Mouse (Mus musculus) C3H10T1/2 (cell line): Measurements from ENCODE around the gene Mindy4b-ps. TPM values are rescaled to one million over a fixed set of nuclear protein-coding genes. Genes with fewer than 3 reads are reported as not detected.

Source experiments
- polyA plus RNA-seq, 2 experiments: library from polyadenylated mRNA; unstranded; fragments of >200 nt; fragmentation: generic; extraction: Trizol; gene quantifications; one replicate each; pipeline ENCODE4 v1.2.1; 2012; ENCODE audit warnings: missing spikeins in 2 of 2

Gene Mindy4b-ps
- not detected for polyA plus RNA-seq

GRCm38 (mm10) chr3:58822211-58822610 is at the start of gene Mindy4b-ps:
Gene Mindy4b-ps, minus strand, starts transcription at chr3:58822311.

Other genes starting within 250 kb of the Mindy4b-ps start
- 10 to 100 TPM in 1 of 2 experiments, 1 to 10 TPM in 1; 3.4 to 15.6 TPM for gene Selenot, start 245.7 kb downstream of the Mindy4b-ps start, polyA plus RNA-seq
- under 1 TPM in 1 of 2 experiments, not detected in 1; 0.02 TPM for gene Erich6, start 185.1 kb downstream of the Mindy4b-ps start, polyA plus RNA-seq
- gene Siah2, start 129.9 kb downstream of the Mindy4b-ps start, polyA plus RNA-seq = 1 to 10 TPM; 4.7 to 6.3 TPM
- gene Clrn1, start 63.0 kb upstream of the Mindy4b-ps start, polyA plus RNA-seq = not detected
- gene Med12l, start 183.5 kb upstream of the Mindy4b-ps start, polyA plus RNA-seq = under 1 TPM in 1 of 2 experiments, not detected in 1; 0.02 TPM